Mouse (Mus musculus) brain, embryonic 14.5 days (tissue): ENCODE measurements at regions not wholly inside any gene's neighbourhood (a gene's known extent, or its start where the extent isn't known, plus 50 kb on each side); places are given as distances from the start of the nearest gene placed in this dataset.

Experiments used
- CTCF ChIP-seq: fragments of 200-500 bp; IDR thresholded peaks from 2 replicates; pipeline ENCODE4 v1.5.1; 2012; ENCODE audit warnings: inconsistent platforms, mild to moderate bottlenecking, moderate library complexity, borderline replicate concordance; ENCODE audit not compliant: insufficient read depth, insufficient read length; ENCODE audit errors: extremely low read depth
- POLR2A ChIP-seq: fragments of 200-500 bp; IDR thresholded peaks from 2 replicates; pipeline ENCODE4 v1.6.1; 2012; ENCODE audit warnings: mild to moderate bottlenecking, inconsistent platforms, borderline replicate concordance; ENCODE audit not compliant: poor library complexity, insufficient read depth, insufficient read length, severe bottlenecking; ENCODE audit errors: extremely low read depth

GRCm38 (mm10) chr15:67950281-67951040 lies 1449.8 kb upstream of the Lrrc6 start:
- TF ChIP-seq CTCF (no peak), POLR2A (no peak)
